Mouse (Mus musculus) skeletal muscle tissue, adult 2 months (tissue): ENCODE data around the gene Olfr1417.
"Not testable (repeated sequence)": the region's sequence is repeated elsewhere in the genome, so short reads cannot be mapped to it uniquely, and the experiment has no call there.

Source experiments
- DNase-seq: peaks from one replicate; pipeline ENCODE4 v3.0.0-alpha.2; 2012; ENCODE audit warnings: low read depth, low spot score

Gene Olfr1417

GRCm38 (mm10) chr19:11839119-11839518 lies at the start of gene Olfr1417:
Gene Olfr1417, minus strand, starts transcription at chr19:11839219.
- no peak for DNase-seq

GRCm38 (mm10) chr19:11886265-11886664 lies 47.2 kb upstream of the Olfr1417 start, which contains the start of gene Olfr1420:
Gene Olfr1420, plus strand, starts transcription at chr19:11886565.
- DNase-seq, result no peak

- DNase-seq, result not testable (repeated sequence)
Measured at GRCm38 (mm10) chr19:11878404-11878803, 39.4 kb upstream of the Olfr1417 start.

GRCm38 (mm10) chr19:11875006-11875405 lies 36.0 kb upstream of the Olfr1417 start, which contains the start of gene Olfr1419:
Gene Olfr1419, minus strand, starts transcription at chr19:11875106.
- DNase-seq, result no peak

- DNase-seq, result no peak
Measured at GRCm38 (mm10) chr19:11867837-11868236, 28.8 kb upstream of the Olfr1417 start.

GRCm38 (mm10) chr19:11860966-11861365 lies 21.9 kb upstream of the Olfr1417 start, which contains the start of gene Olfr1418:
Gene Olfr1418, minus strand, starts transcription at chr19:11861066.
- DNase-seq, result no peak

GRCm38 (mm10) chr19:11856506-11856905 lies 17.5 kb upstream of the Olfr1417 start:
- no peak for DNase-seq

GRCm38 (mm10) chr19:11854821-11855220 lies 15.8 kb upstream of the Olfr1417 start:
- no peak for DNase-seq

- no peak for DNase-seq
Measured at GRCm38 (mm10) chr19:11852652-11853051, 13.6 kb upstream of the Olfr1417 start.

GRCm38 (mm10) chr19:11846333-11846732 lies 7.3 kb upstream of the Olfr1417 start:
- DNase-seq, result no peak

- no peak for DNase-seq
Measured at GRCm38 (mm10) chr19:11823346-11824065, 15.5 kb downstream of the Olfr1417 start.

GRCm38 (mm10) chr19:11820211-11820610 lies 18.8 kb downstream of the Olfr1417 start:
- no peak for DNase-seq

- DNase-seq, result peak; percentile 28
Measured at GRCm38 (mm10) chr19:11819800-11820199, 19.2 kb downstream of the Olfr1417 start.

GRCm38 (mm10) chr19:11819143-11819700 lies 19.8 kb downstream of the Olfr1417 start, which contains the start of gene Stx3:
Gene Stx3, minus strand, starts transcription at chr19:11819403.
- DNase-seq, result no peak

GRCm38 (mm10) chr19:11818199-11819142 lies 20.5 kb downstream of the Olfr1417 start:
- no peak for DNase-seq

- no peak for DNase-seq
Measured at GRCm38 (mm10) chr19:11817586-11817985, 21.4 kb downstream of the Olfr1417 start.

GRCm38 (mm10) chr19:11816706-11817105 lies 22.3 kb downstream of the Olfr1417 start:
- no peak for DNase-seq

GRCm38 (mm10) chr19:11814742-11815333 lies 24.2 kb downstream of the Olfr1417 start:
- DNase-seq, result no peak

- DNase-seq, result no peak
Measured at GRCm38 (mm10) chr19:11813649-11814048, 25.4 kb downstream of the Olfr1417 start.

GRCm38 (mm10) chr19:11813136-11813535 lies 25.9 kb downstream of the Olfr1417 start:
- DNase-seq, result no peak

GRCm38 (mm10) chr19:11811688-11812365 lies 27.2 kb downstream of the Olfr1417 start:
- DNase-seq, result no peak
